Mouse (Mus musculus): Measurements from ENCODE around the gene a. TPM values are rescaled to one million over a fixed set of nuclear protein-coding genes. Genes with fewer than 3 reads are reported as not detected.

a gene
- total and polyA plus RNA-seq, 3 experiments = 7.8 to 23.8 (median 10.9) TPM

DNA sequence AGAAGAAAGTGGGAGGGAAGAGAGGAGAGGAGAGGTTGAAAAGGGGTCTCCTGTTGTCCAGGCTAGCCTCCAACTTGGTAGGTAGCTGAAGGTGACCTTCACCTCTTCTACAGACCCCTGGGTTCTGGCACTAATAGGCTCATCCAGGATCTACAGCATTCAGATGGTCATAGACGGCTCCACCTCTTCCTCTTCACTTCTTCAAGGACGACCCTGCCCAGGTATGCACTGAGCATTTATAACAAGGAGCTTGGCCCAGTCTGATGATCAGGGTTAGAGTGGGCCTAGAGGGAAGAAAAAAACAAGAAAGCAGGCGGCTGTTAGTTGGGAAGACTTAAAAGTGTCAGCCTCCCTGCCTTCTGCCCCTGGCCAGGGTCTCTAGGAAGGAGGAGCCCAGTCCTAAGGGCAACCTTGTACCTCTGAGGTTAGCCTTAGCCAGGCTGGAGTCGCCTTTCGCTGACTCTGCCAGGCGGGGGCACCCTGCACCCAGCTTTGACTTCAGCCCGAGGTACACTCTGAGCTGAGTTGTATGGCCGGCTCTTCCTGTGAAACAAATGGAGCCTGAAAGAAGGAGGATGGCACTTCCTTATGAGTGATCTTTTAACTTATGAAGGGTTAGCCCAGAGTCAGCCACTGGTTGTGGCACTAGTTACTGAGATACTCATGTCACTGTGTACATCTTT, 291.1 kb downstream of the a start:
- Histone ChIP-seq H3K4me1 (ENCODE audit: control insufficient read depth in 1 of 2, insufficient read depth in 2 of 2) (peaks cover 0 to 8% of the 10 kb centered on the region in 2 experiments; a peak in 2 of 4 replicates), H3K9ac (ENCODE audit: insufficient read depth, low read depth) (no peak overlapping the region), H3K4me3 (replicated peaks in 1 of 3; ENCODE audit: low read depth in 2 of 3, low read length in 2 of 3, poor library complexity in 1 of 3) (no peak overlapping the region), H3K9me3 (replicated peaks; ENCODE audit: low read length) (no peaks in the 10 kb centered on the region), H3K27ac (ENCODE audit: insufficient read depth, low read depth) (no peak overlapping the region), H3K4me2 (ENCODE audit: insufficient read depth, low read depth, poor library complexity, severe bottlenecking) (no peak overlapping the region), H3K36me3 (replicated peaks in 1 of 2; ENCODE audit: control insufficient read depth in 1 of 2, insufficient read depth in 1 of 2, low read length in 1 of 2) (no peaks in the 10 kb centered on the region), H3K79me2 (replicated peaks; ENCODE audit: control insufficient read depth, extremely low read depth, insufficient read depth, poor library complexity, severe bottlenecking) (no peaks in the 10 kb centered on the region), H3K27me3 (replicated peaks) (no peaks in the 10 kb centered on the region)
- peak; percentile 64 for DNase-seq (ENCODE audit: extremely low read depth)
- in situ Hi-C loops (cut with MboI; ENCODE audit: low pct_ligation_motif_present, low pct_unique_long_range_greater_than_20kb, low sequenced_read_pairs) = loop anchor here (10.0 to 25.0 kb wide), 2 partner anchors 103 to 305 kb away; partner anchors contain the start of gene Trp53inp2
- dilution Hi-C loops (cut with MboI; ENCODE audit: extremely low pct_ligation_motif_present, extremely low pct_unique_long_range_greater_than_20kb, low sequenced_read_pairs) = no loop called here
- no peak for TF ChIP-seq POLR2AphosphoS2 (IDR thresholded peaks at IDR 0.05; ENCODE audit: low read depth, low read length)
- TF ChIP-seq JUND (conservative IDR thresholded peaks at IDR 0.05; ENCODE audit: low read depth, low read length) = no peak
- TF ChIP-seq SMC3 (IDR thresholded peaks at IDR 0.05; ENCODE audit: low read depth, low read length) = peak; percentile 94
- TF ChIP-seq MYC (IDR thresholded peaks at IDR 0.05; ENCODE audit: low read depth, low read length) = no peak
- TF ChIP-seq POLR2A (IDR thresholded peaks at IDR 0.05; ENCODE audit: low read depth, low read length) = peak; percentile 17; the same call in 1 of the 2 replicates
- TF ChIP-seq NELFE (IDR thresholded peaks at IDR 0.05; ENCODE audit: low read depth, low read length) = no peak
- no peak for TF ChIP-seq ZKSCAN1 (IDR thresholded peaks at IDR 0.05; ENCODE audit: borderline replicate concordance, low read depth, low read length)
- peak; percentile 97 for TF ChIP-seq RAD21 (IDR thresholded peaks at IDR 0.05; ENCODE audit: low read depth, low read length)
- TF ChIP-seq E2F4 (IDR thresholded peaks at IDR 0.05; ENCODE audit: insufficient replicate concordance, low read depth, low read length) = no peak
- TF ChIP-seq CTCF (conservative IDR thresholded peaks at IDR 0.05 in 1 of 2, IDR thresholded peaks at IDR 0.05 in 1 of 2; ENCODE audit: low read depth in 2 of 2, low read length in 2 of 2) = peak; percentile 31 to 94; a peak in 3 of 4 replicates
- no peak for TF ChIP-seq CHD1 (IDR thresholded peaks at IDR 0.05; ENCODE audit: low read depth, low read length)
- no peak for TF ChIP-seq KAT2A (IDR thresholded peaks at IDR 0.05; ENCODE audit: insufficient replicate concordance, low read length)
- TF ChIP-seq ETS1 (conservative IDR thresholded peaks at IDR 0.05; ENCODE audit: low read depth, low read length) = no peak
- no peak for TF ChIP-seq USF1 (IDR thresholded peaks at IDR 0.05; ENCODE audit: low read depth, low read length)
- TF ChIP-seq MAZ (IDR thresholded peaks at IDR 0.05; ENCODE audit: low read depth, low read length) = no peak
- TF ChIP-seq MAFK (IDR thresholded peaks at IDR 0.05; ENCODE audit: insufficient replicate concordance, low read length) = no peak

DNA sequence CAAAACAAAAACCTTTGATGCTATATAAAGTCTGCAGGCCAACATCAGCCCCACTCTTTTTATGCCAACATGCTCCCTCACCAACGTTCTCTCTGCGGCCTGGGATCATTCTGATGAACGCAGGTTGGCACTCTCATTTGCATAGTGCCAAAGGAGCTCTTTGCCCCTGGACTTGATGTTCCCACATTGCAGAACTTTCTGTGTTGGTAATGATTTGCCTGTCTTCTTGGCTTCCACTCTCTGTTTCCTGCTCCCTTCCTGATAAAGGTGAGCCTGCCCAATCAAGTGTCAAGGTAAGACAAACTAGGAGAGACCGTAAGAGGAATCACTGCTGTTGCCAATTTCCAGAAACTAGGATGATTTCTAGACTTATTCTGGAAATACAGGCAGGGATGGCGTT, 293.3 kb downstream of the a start:
- TF ChIP-seq CTCF (conservative IDR thresholded peaks at IDR 0.05 in 1 of 2, IDR thresholded peaks at IDR 0.05 in 1 of 2; ENCODE audit: low read depth in 2 of 2, low read length in 2 of 2) (no peak), IRF4 (IDR thresholded peaks at IDR 0.05; ENCODE audit: low read depth, low read length) (no peak), MAX (IDR thresholded peaks at IDR 0.05; ENCODE audit: low read length) (no peak), SMC3 (IDR thresholded peaks at IDR 0.05; ENCODE audit: low read depth, low read length) (no peak), RCOR1 (conservative IDR thresholded peaks at IDR 0.05; ENCODE audit: low read depth, low read length) (no peak), ZC3H11A (IDR thresholded peaks at IDR 0.05; ENCODE audit: low read depth, low read length) (no peak), ETS1 (conservative IDR thresholded peaks at IDR 0.05; ENCODE audit: low read depth, low read length) (no peak), E2F4 (IDR thresholded peaks at IDR 0.05; ENCODE audit: insufficient replicate concordance, low read depth, low read length) (no peak), CHD1 (IDR thresholded peaks at IDR 0.05; ENCODE audit: low read depth, low read length) (no peak), USF1 (IDR thresholded peaks at IDR 0.05; ENCODE audit: low read depth, low read length) (no peak), UBTF (IDR thresholded peaks at IDR 0.05; ENCODE audit: low read depth, low read length) (no peak), JUND (conservative IDR thresholded peaks at IDR 0.05; ENCODE audit: low read depth, low read length) (no peak), MXI1 (IDR thresholded peaks at IDR 0.05; ENCODE audit: low read depth, low read length) (no peak), PAX5 (IDR thresholded peaks at IDR 0.05; ENCODE audit: low read length) (no peak), MAFK (IDR thresholded peaks at IDR 0.05; ENCODE audit: insufficient replicate concordance, low read length) (no peak), POLR2AphosphoS2 (IDR thresholded peaks at IDR 0.05; ENCODE audit: low read depth, low read length) (no peak), NELFE (IDR thresholded peaks at IDR 0.05; ENCODE audit: low read depth, low read length) (no peak), KAT2A (IDR thresholded peaks at IDR 0.05; ENCODE audit: insufficient replicate concordance, low read length) (no peak), HCFC1 (IDR thresholded peaks at IDR 0.05; ENCODE audit: low read depth, low read length) (no peak), USF2 (conservative IDR thresholded peaks at IDR 0.05; ENCODE audit: low read depth, low read length) (no peak)
- no peaks in the 10 kb centered on the region for H3K36me3 ChIP-seq (replicated peaks in 1 of 2; ENCODE audit: control insufficient read depth in 1 of 2, insufficient read depth in 1 of 2, low read length in 1 of 2)
- H3K27ac ChIP-seq (ENCODE audit: insufficient read depth, low read depth) = no peak overlapping the region
- in situ Hi-C loops (cut with MboI; ENCODE audit: low pct_ligation_motif_present, low pct_unique_long_range_greater_than_20kb, low sequenced_read_pairs) = loop anchor here (10.0 to 25.0 kb wide), 2 partner anchors 100 to 303 kb away; partner anchors contain the start of gene Trp53inp2
- H3K4me3 ChIP-seq (replicated peaks in 1 of 3; ENCODE audit: low read depth in 2 of 3, low read length in 2 of 3, poor library complexity in 1 of 3) = no peak overlapping the region
- dilution Hi-C loops (cut with MboI; ENCODE audit: extremely low pct_ligation_motif_present, extremely low pct_unique_long_range_greater_than_20kb, low sequenced_read_pairs) = no loop called here
- no peak for DNase-seq (ENCODE audit: extremely low read depth)
- no peaks in the 10 kb centered on the region for H3K27me3 ChIP-seq (replicated peaks)
- H3K9me3 ChIP-seq (replicated peaks; ENCODE audit: low read length) = no peaks in the 10 kb centered on the region
- H3K79me2 ChIP-seq (replicated peaks; ENCODE audit: control insufficient read depth, extremely low read depth, insufficient read depth, poor library complexity, severe bottlenecking) = no peaks in the 10 kb centered on the region
- no peak overlapping the region for H3K9ac ChIP-seq (ENCODE audit: insufficient read depth, low read depth)
- peaks cover 0 to 4% of the 10 kb centered on the region in 2 experiments; a peak in 2 of 4 replicates for H3K4me1 ChIP-seq (ENCODE audit: control insufficient read depth in 1 of 2, insufficient read depth in 2 of 2)
- H3K4me2 ChIP-seq (ENCODE audit: insufficient read depth, low read depth, poor library complexity, severe bottlenecking) = no peak overlapping the region

All from CH12.LX (cell line).